Mouse (Mus musculus) liver, embryonic 15.5 days (tissue): ENCODE results near the gene Tnrc6b. TPM values are rescaled to one million over a fixed set of nuclear protein-coding genes. Genes with fewer than 3 reads are reported as not detected.

Experiments
- ATAC-seq: fragments of 200-750 bp; cut with Nextera tagmentation; 2 replicates; pipeline ENCODE4 v1.8.0; 2017; ENCODE audit warnings: moderate number of reproducible peaks, mild to moderate bottlenecking, moderate library complexity; ENCODE audit not compliant: insufficient read depth
- H3K27ac ChIP-seq: fragments of 300-500 bp; sonication (generic); replicated peaks from 2 replicates; pipeline ENCODE4 v1.5.1; 2015; ENCODE audit warnings: mild to moderate bottlenecking, inconsistent platforms
- H3K27me3 ChIP-seq: fragments of 300-500 bp; sonication (generic); 2 replicates; pipeline ENCODE4 v1.6.1; 2015; ENCODE audit warnings: mild to moderate bottlenecking, inconsistent platforms
- H3K36me3 ChIP-seq: fragments of 300-500 bp; sonication (generic); replicated peaks from 2 replicates; pipeline ENCODE4 v1.6.1; 2015; ENCODE audit warnings: moderate library complexity, mild to moderate bottlenecking, inconsistent platforms
- H3K4me1 ChIP-seq: fragments of 300-500 bp; sonication (generic); replicated peaks from 2 replicates; pipeline ENCODE4 v1.6.1; 2015; ENCODE audit warnings: inconsistent platforms
- H3K4me2 ChIP-seq: fragments of 300-500 bp; sonication (generic); 2 replicates; pipeline ENCODE4 v1.6.1; 2015; ENCODE audit warnings: moderate library complexity, mild to moderate bottlenecking, inconsistent platforms
- H3K4me3 ChIP-seq: fragments of 300-500 bp; sonication (generic); replicated peaks from 2 replicates; pipeline ENCODE4 v1.5.1; 2015; ENCODE audit warnings: mild to moderate bottlenecking, inconsistent platforms
- H3K9ac ChIP-seq: fragments of 300-500 bp; sonication (generic); 2 replicates; pipeline ENCODE4 v1.6.1; 2015; ENCODE audit warnings: moderate library complexity, mild to moderate bottlenecking, inconsistent platforms
- H3K9me3 ChIP-seq: fragments of 300-500 bp; sonication (generic); replicated peaks from 2 replicates; pipeline ENCODE4 v1.6.1; 2016; ENCODE audit warnings: inconsistent platforms
- whole genome bisulfite sequencing: fragments of 180-500 bp; shearing (Covaris S2); methylation state at CpG from one replicate; pipeline ENCODE4 v1.1.7; 2015; ENCODE audit warnings: mixed read lengths; ENCODE audit not compliant: insufficient replicate concordance; 5-methylcytosine and 5-hydroxymethylcytosine counted together
- polyA plus RNA-seq: library from polyadenylated mRNA; unstranded; fragments of >200 nt; fragmentation: Nextera tagmentation; extraction: Ambion mirVana; gene quantifications from 2 replicates; pipeline ENCODE4 v1.2.1, GENCODE M21; 2015

Gene Tnrc6b
- polyA plus RNA-seq, 1 experiment from 2014 or later: 18.3 TPM

GRCm38 (mm10) chr15:80792556-80792955, 81.4 kb downstream of the Tnrc6b start:
- H3K27ac ChIP-seq: no peak overlapping the region
- H3K4me3 ChIP-seq: no peak overlapping the region
- 55% methylated on average over 3 of the region's 3 CpGs for WGBS
- H3K36me3 ChIP-seq: no peaks in the 10 kb centered on the region
- H3K4me2 ChIP-seq: no peak overlapping the region
- no peaks in the 10 kb centered on the region for H3K27me3 ChIP-seq
- no peak for ATAC-seq
- H3K4me1 ChIP-seq: peaks cover 13% of the 10 kb centered on the region
- no peaks in the 10 kb centered on the region for H3K9me3 ChIP-seq
- no peak overlapping the region for H3K9ac ChIP-seq

- peaks cover 17% of the 10 kb centered on the region for H3K4me1 ChIP-seq
- H3K4me2 ChIP-seq: no peak overlapping the region
- no peak for ATAC-seq
- no peaks in the 10 kb centered on the region for H3K9me3 ChIP-seq
- no peak overlapping the region for H3K9ac ChIP-seq
- WGBS: 88% methylated on average over 1 of the region's 1 CpGs
- H3K27me3 ChIP-seq: no peaks in the 10 kb centered on the region
- no peaks in the 10 kb centered on the region for H3K36me3 ChIP-seq
- no peak overlapping the region for H3K27ac ChIP-seq
- no peak overlapping the region for H3K4me3 ChIP-seq
These were observed 84.0 kb downstream of the Tnrc6b start for GRCm38 (mm10) chr15:80795076-80795475.

- ATAC-seq: peak; percentile 64
- Histone ChIP-seq H3K4me1 (peaks cover 37% of the 10 kb centered on the region), H3K9ac (peak overlapping the region; percentile 62), H3K27me3 (no peaks in the 10 kb centered on the region), H3K4me3 (peak overlapping the region; percentile 70), H3K9me3 (no peaks in the 10 kb centered on the region), H3K4me2 (peak overlapping the region; percentile 80), H3K27ac (peak overlapping the region; percentile 94), H3K36me3 (no peaks in the 10 kb centered on the region)
- 1% methylated on average over 6 of the region's 6 CpGs for WGBS
These were observed 86.6 kb downstream of the Tnrc6b start for GRCm38 (mm10) chr15:80797757-80798156.

GRCm38 (mm10) chr15:80798367-80799073, 87.4 kb downstream of the Tnrc6b start:
- H3K27me3 ChIP-seq: no peaks in the 10 kb centered on the region
- H3K9ac ChIP-seq: peak overlapping the region; percentile 79
- peak overlapping the region; percentile 80 for H3K4me2 ChIP-seq
- H3K36me3 ChIP-seq: no peaks in the 10 kb centered on the region
- H3K4me3 ChIP-seq: peak overlapping the region; percentile 70
- H3K27ac ChIP-seq: peak overlapping the region; percentile 94
- ATAC-seq: peak; percentile 72
- no peaks in the 10 kb centered on the region for H3K9me3 ChIP-seq
- peaks cover 45% of the 10 kb centered on the region for H3K4me1 ChIP-seq
- WGBS: under 1% methylated on average over 17 of the region's 17 CpGs

- no peaks in the 10 kb centered on the region for H3K27me3 ChIP-seq
- peak; percentile 58 for ATAC-seq
- 0% methylated on average over 10 of the region's 10 CpGs for WGBS
- peaks cover 49% of the 10 kb centered on the region for H3K4me1 ChIP-seq
- H3K27ac ChIP-seq: peak overlapping the region; percentile 94
- peak overlapping the region; percentile 80 for H3K4me2 ChIP-seq
- H3K36me3 ChIP-seq: no peaks in the 10 kb centered on the region
- H3K9me3 ChIP-seq: no peaks in the 10 kb centered on the region
- H3K4me3 ChIP-seq: peak overlapping the region; percentile 70
- H3K9ac ChIP-seq: peak overlapping the region; percentile 79
These were observed 88.0 kb downstream of the Tnrc6b start for GRCm38 (mm10) chr15:80799074-80799633.

- Histone ChIP-seq H3K27me3 (no peaks in the 10 kb centered on the region), H3K4me1 (peaks cover 54% of the 10 kb centered on the region), H3K9ac (peak overlapping the region; percentile 79), H3K4me2 (peak overlapping the region; percentile 80), H3K27ac (peak overlapping the region; percentile 94), H3K36me3 (no peaks in the 10 kb centered on the region), H3K4me3 (peak overlapping the region; percentile 70), H3K9me3 (no peaks in the 10 kb centered on the region)
- 1% methylated on average over 10 of the region's 10 CpGs for WGBS
- peak; percentile 59 for ATAC-seq
These were observed 88.6 kb downstream of the Tnrc6b start for GRCm38 (mm10) chr15:80799634-80800137.

GRCm38 (mm10) chr15:80800201-80800600, 89.1 kb downstream of the Tnrc6b start:
- 17% methylated on average over 3 of the region's 3 CpGs for WGBS
- Histone ChIP-seq H3K27ac (peak overlapping the region; percentile 94), H3K9ac (peak overlapping the region; percentile 79), H3K27me3 (no peaks in the 10 kb centered on the region), H3K4me3 (peak overlapping the region; percentile 70), H3K36me3 (no peaks in the 10 kb centered on the region), H3K4me1 (peaks cover 58% of the 10 kb centered on the region), H3K9me3 (no peaks in the 10 kb centered on the region), H3K4me2 (peak overlapping the region; percentile 80)
- no peak for ATAC-seq

- H3K27me3 ChIP-seq: no peaks in the 10 kb centered on the region
- peak overlapping the region; percentile 80 for H3K4me2 ChIP-seq
- 15% methylated on average over 4 of the region's 4 CpGs for WGBS
- H3K27ac ChIP-seq: peak overlapping the region; percentile 94
- no peaks in the 10 kb centered on the region for H3K9me3 ChIP-seq
- H3K9ac ChIP-seq: peak overlapping the region; percentile 79
- H3K4me3 ChIP-seq: peak overlapping the region; percentile 70
- no peak for ATAC-seq
- H3K36me3 ChIP-seq: no peaks in the 10 kb centered on the region
- peaks cover 58% of the 10 kb centered on the region for H3K4me1 ChIP-seq
These were observed 89.7 kb downstream of the Tnrc6b start for GRCm38 (mm10) chr15:80800765-80801164.

GRCm38 (mm10) chr15:80801597-80801996, 90.5 kb downstream of the Tnrc6b start:
- Histone ChIP-seq H3K9me3 (no peaks in the 10 kb centered on the region), H3K36me3 (no peaks in the 10 kb centered on the region; the same call in 1 of the 2 replicates), H3K27me3 (no peaks in the 10 kb centered on the region), H3K4me3 (peak overlapping the region; percentile 70), H3K9ac (peak overlapping the region; percentile 35), H3K4me1 (peaks cover 60% of the 10 kb centered on the region), H3K4me2 (peak overlapping the region; percentile 80), H3K27ac (peak overlapping the region; percentile 94)
- peak; percentile 67 for ATAC-seq
- WGBS: 11% methylated on average over 1 of the region's 1 CpGs

GRCm38 (mm10) chr15:80807162-80807561, 96.0 kb downstream of the Tnrc6b start:
- ATAC-seq: no peak
- H3K4me3 ChIP-seq: no peak overlapping the region
- H3K9ac ChIP-seq: no peak overlapping the region
- H3K9me3 ChIP-seq: no peaks in the 10 kb centered on the region
- H3K27me3 ChIP-seq: no peaks in the 10 kb centered on the region
- peak overlapping the region; percentile 11 for H3K4me2 ChIP-seq
- 63% methylated on average over 5 of the region's 5 CpGs for WGBS
- H3K36me3 ChIP-seq: peaks cover 6% of the 10 kb centered on the region; the same call in 1 of the 2 replicates
- H3K27ac ChIP-seq: peak overlapping the region; percentile 38; the same call in 1 of the 2 replicates
- peaks cover 77% of the 10 kb centered on the region for H3K4me1 ChIP-seq

GRCm38 (mm10) chr15:80810226-80810625, 99.1 kb downstream of the Tnrc6b start:
- Histone ChIP-seq H3K4me3 (no peak overlapping the region), H3K4me2 (no peak overlapping the region), H3K36me3 (peaks cover 6% of the 10 kb centered on the region; the same call in 1 of the 2 replicates), H3K27ac (no peak overlapping the region), H3K27me3 (no peaks in the 10 kb centered on the region), H3K9me3 (no peaks in the 10 kb centered on the region), H3K9ac (no peak overlapping the region), H3K4me1 (peaks cover 79% of the 10 kb centered on the region)
- ATAC-seq: no peak
- 71% methylated on average over 3 of the region's 3 CpGs for WGBS
